Mouse (Mus musculus): ENCODE measurements around the gene Olfr453. TPM values are rescaled to one million over a fixed set of nuclear protein-coding genes. Genes with fewer than 3 reads are reported as not detected.

Gene Olfr453
- polyA plus RNA-seq, 1 experiment from 2014 or later = not detected

DNA sequence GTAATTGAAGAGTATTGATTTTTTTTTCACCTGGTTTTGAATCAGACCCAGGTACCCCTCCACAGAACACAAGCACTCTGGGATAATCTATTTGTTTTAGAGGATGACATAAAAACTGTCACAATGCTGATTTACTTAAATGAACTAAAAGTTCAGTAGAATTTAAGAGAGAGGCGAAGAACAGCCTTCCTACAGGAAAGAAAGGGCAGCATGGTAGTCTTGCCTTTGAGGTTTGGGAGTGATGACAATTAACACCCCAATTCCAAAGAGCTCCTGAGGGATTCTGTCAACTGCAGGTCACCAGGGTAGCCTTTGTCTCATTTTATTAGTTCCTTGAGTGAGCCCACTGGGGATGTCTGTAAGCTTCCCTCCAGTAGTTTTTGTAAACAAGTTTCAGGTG, 16.9 kb downstream of the Olfr453 start, which contains the start of gene Olfr38:
Olfr38 (plus strand) TSS at position 301 of the 400 bp plus-strand sequence.
- Histone ChIP-seq H3K27ac (ENCODE audit: low read length) (no peak within 1 kb of the TSS), H3K36me3 (ENCODE audit: control insufficient read depth, insufficient read depth, low read length) (no peaks in the 10 kb centered on the region), H3K9ac (ENCODE audit: low read length) (no peak within 1 kb of the TSS), H3K9me3 (replicated peaks; ENCODE audit: control insufficient read depth, low read length) (no peaks in the 10 kb centered on the region), H3K4me3 (replicated peaks; ENCODE audit: low read length) (no peak within 1 kb of the TSS), H3K4me2 (ENCODE audit: low read depth, low read length) (no peak within 1 kb of the TSS), H3K27me3 (ENCODE audit: control insufficient read depth, insufficient read depth, low read length) (no peaks in the 10 kb centered on the region), H3K4me1 (ENCODE audit: control insufficient read depth, insufficient read depth, low read length) (no peaks in the 10 kb centered on the region)
- no peak for ATAC-seq (ENCODE audit: insufficient read depth, low FRiP score)
- 70% methylated on average over 1 of the region's 1 CpGs for WGBS

DNA sequence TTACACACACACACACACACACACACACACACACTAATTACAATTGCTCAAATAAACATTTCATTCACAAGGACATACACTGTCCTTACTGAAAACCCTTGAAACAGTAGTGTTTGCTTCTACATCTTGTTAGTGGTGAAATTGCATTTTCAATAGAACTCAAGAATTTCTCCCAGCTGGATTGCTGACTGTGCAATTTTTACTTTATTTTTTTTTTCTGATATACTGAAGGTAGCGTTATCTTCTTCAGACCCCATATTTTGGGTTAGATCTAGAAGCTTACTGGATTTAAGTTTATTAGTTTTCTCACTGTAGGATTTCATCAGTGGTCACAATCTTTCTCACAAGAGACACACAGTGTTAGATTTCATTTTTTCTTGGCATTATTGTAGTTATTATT, 37.9 kb downstream of the Olfr453 start:
- Histone ChIP-seq H3K27ac (ENCODE audit: low read length) (no peak overlapping the region), H3K36me3 (ENCODE audit: control insufficient read depth, insufficient read depth, low read length) (no peaks in the 10 kb centered on the region), H3K9me3 (replicated peaks; ENCODE audit: control insufficient read depth, low read length) (no peaks in the 10 kb centered on the region), H3K4me2 (ENCODE audit: low read depth, low read length) (no peak overlapping the region), H3K27me3 (ENCODE audit: control insufficient read depth, insufficient read depth, low read length) (no peaks in the 10 kb centered on the region), H3K9ac (ENCODE audit: low read length) (no peak overlapping the region), H3K4me1 (ENCODE audit: control insufficient read depth, insufficient read depth, low read length) (no peaks in the 10 kb centered on the region), H3K4me3 (replicated peaks; ENCODE audit: low read length) (no peak overlapping the region)
- no peak for ATAC-seq (ENCODE audit: insufficient read depth, low FRiP score)
- 87% methylated on average over 1 of the region's 1 CpGs for WGBS

DNA sequence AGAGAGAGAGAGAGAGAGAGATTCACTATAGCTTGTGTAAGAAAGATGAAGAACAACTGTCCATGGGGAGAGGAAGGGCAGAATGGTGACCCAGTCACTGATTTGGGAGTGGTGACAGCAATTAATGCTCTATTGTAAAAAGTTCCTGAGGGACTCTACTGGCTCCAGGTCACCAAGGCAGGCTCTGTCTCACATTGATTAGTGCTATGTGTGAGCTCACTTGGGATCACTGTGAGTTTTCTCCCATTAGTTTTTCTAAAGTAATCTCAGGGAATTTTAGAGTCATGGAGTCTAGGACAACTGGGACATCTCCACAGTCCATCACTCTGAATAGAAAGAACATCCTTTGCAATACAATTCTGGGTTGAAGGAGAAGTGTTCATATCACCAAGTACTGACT, 45.6 kb downstream of the Olfr453 start, which contains the start of gene Olfr452:
Olfr452 (plus strand) TSS at position 301 of the 400 bp plus-strand sequence.
- Histone ChIP-seq H3K9me3 (replicated peaks; ENCODE audit: control insufficient read depth, low read length) (no peaks in the 10 kb centered on the region), H3K4me2 (ENCODE audit: low read depth, low read length) (no peak within 1 kb of the TSS), H3K27ac (ENCODE audit: low read length) (no peak within 1 kb of the TSS), H3K36me3 (ENCODE audit: control insufficient read depth, insufficient read depth, low read length) (no peaks in the 10 kb centered on the region), H3K27me3 (ENCODE audit: control insufficient read depth, insufficient read depth, low read length) (no peaks in the 10 kb centered on the region), H3K4me3 (replicated peaks; ENCODE audit: low read length) (no peak within 1 kb of the TSS), H3K9ac (ENCODE audit: low read length) (no peak within 1 kb of the TSS), H3K4me1 (ENCODE audit: control insufficient read depth, insufficient read depth, low read length) (no peaks in the 10 kb centered on the region)
- no peak for ATAC-seq (ENCODE audit: insufficient read depth, low FRiP score)

DNA sequence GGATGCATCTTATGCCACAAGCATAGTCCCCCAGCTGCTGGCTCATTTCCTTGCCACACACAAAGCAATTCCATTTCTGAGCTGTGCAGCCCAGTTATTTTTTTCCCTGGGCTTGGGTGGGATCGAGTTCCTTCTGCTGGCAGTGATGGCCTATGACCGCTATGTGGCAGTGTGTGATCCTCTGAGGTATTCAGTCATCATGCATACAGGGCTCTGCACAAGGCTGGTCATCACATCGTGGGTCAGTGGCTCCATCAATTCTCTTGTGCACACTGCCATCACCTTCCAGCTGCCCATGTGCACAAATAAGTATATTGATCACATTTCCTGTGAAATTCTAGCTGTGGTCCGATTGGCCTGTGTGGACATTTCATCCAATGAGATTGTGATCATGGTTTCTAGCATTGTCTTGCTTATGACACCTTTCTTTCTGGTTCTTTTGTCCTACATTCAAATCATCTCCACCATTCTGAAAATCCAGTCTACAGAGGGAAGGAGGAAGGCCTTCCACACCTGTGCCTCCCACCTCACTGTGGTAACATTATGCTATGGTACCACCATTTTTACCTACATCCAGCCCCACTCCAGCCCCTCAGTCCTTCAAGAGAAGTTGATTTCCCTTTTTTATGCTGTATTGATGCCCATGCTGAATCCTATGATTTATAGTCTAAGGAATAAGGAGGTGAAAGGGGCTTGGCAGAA, 51.2 kb downstream of the Olfr453 start:
- Histone ChIP-seq H3K36me3 (ENCODE audit: control insufficient read depth, insufficient read depth, low read length) (no peaks in the 10 kb centered on the region), H3K4me2 (ENCODE audit: low read depth, low read length) (no peak overlapping the region), H3K4me1 (ENCODE audit: control insufficient read depth, insufficient read depth, low read length) (no peaks in the 10 kb centered on the region), H3K4me3 (replicated peaks; ENCODE audit: low read length) (no peak overlapping the region), H3K9ac (ENCODE audit: low read length) (no peak overlapping the region), H3K27me3 (ENCODE audit: control insufficient read depth, insufficient read depth, low read length) (no peaks in the 10 kb centered on the region), H3K27ac (ENCODE audit: low read length) (no peak overlapping the region), H3K9me3 (replicated peaks; ENCODE audit: control insufficient read depth, low read length) (no peaks in the 10 kb centered on the region)
- no peak for ATAC-seq (ENCODE audit: insufficient read depth, low FRiP score)
- 41% methylated on average over 4 of the region's 4 CpGs for WGBS

DNA sequence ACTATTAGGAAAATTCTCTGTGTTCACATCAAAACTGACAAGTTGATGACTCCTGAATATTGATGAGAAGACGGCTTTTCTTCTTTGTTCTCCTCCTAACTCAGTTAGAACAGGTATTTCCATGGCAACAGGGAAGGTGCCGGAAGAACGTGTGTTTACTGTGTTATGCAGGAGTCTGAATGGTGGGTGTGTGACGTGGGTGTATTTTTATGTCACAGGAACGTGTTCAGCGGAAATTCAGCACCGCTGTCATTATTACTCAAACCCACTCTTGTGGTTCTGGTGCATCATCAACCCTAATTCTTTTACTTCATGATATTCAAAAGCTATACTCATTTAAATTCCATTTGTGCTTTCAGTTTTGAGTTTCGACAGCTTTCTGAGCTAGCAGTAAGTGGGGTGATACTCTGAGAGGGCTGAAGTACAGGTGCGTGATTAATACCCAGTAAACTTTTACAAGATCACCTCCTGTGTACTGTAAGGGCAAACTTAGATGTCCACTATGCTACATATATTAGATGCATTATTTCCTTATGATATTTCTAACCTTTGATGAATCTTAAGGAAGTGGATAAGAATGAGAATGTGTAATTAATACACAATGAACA, 51.9 kb downstream of the Olfr453 start:
- whole genome bisulfite sequencing = 72% methylated on average over 9 of the region's 9 CpGs

DNA sequence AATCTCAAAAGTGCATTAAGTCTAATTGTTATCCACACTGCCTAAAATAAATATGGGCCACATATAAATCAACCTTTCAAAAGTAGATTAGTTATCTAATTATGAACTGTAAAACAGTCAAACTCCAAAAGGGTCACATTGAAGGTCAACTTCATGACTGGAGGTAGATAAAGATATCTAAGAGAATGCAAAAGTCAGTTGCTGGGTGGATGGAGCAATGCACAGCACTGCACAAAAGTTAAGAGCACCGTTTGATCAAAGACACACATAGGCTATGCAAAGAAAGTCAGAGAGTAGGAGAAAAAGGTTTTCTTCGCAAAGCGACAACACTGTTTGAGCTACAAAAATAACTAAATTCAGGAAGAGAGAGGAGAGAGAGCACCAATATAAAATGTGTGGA, 55.8 kb downstream of the Olfr453 start:
- ATAC-seq (ENCODE audit: insufficient read depth, low FRiP score) = no peak
- Histone ChIP-seq H3K27ac (ENCODE audit: low read length) (no peak overlapping the region), H3K27me3 (ENCODE audit: control insufficient read depth, insufficient read depth, low read length) (no peaks in the 10 kb centered on the region), H3K9ac (ENCODE audit: low read length) (no peak overlapping the region), H3K9me3 (replicated peaks; ENCODE audit: control insufficient read depth, low read length) (no peaks in the 10 kb centered on the region), H3K4me3 (replicated peaks; ENCODE audit: low read length) (no peak overlapping the region), H3K4me2 (ENCODE audit: low read depth, low read length) (no peak overlapping the region), H3K4me1 (ENCODE audit: control insufficient read depth, insufficient read depth, low read length) (no peaks in the 10 kb centered on the region), H3K36me3 (ENCODE audit: control insufficient read depth, insufficient read depth, low read length) (no peaks in the 10 kb centered on the region)
- 70% methylated on average over 3 of the region's 3 CpGs for WGBS

More for the DNA sequence above, 51.9 kb downstream of the Olfr453 start:
- H3K4me3 ChIP-seq (replicated peaks; ENCODE audit: low read length) = no peak overlapping the region
- no peaks in the 10 kb centered on the region for H3K36me3 ChIP-seq (ENCODE audit: control insufficient read depth, insufficient read depth, low read length)
- H3K27me3 ChIP-seq (ENCODE audit: control insufficient read depth, insufficient read depth, low read length) = no peaks in the 10 kb centered on the region
- no peaks in the 10 kb centered on the region for H3K4me1 ChIP-seq (ENCODE audit: control insufficient read depth, insufficient read depth, low read length)
- no peak for ATAC-seq (ENCODE audit: insufficient read depth, low FRiP score)
- H3K9ac ChIP-seq (ENCODE audit: low read length) = no peak overlapping the region
- no peak overlapping the region for H3K4me2 ChIP-seq (ENCODE audit: low read depth, low read length)
- H3K27ac ChIP-seq (ENCODE audit: low read length) = no peak overlapping the region
- H3K9me3 ChIP-seq (replicated peaks; ENCODE audit: control insufficient read depth, low read length) = no peaks in the 10 kb centered on the region

Other genes with a start within 250 kb of the Olfr453 start
- 0.04 and 0.07 TPM in 2 replicates for gene Olfr455, start 191.8 kb upstream of the Olfr453 start, polyA plus RNA-seq (2015; fragmentation: Nextera tagmentation; extraction: Ambion mirVana)
- not detected in 2 replicates for gene Tcaf3, start 141.7 kb upstream of the Olfr453 start, polyA plus RNA-seq (2015; fragmentation: Nextera tagmentation; extraction: Ambion mirVana)
- gene Tcaf2, start 94.1 kb upstream of the Olfr453 start, polyA plus RNA-seq (2015; fragmentation: Nextera tagmentation; extraction: Ambion mirVana) = 14.8 and 17.2 TPM in 2 replicates
- 70.1 and 71.8 TPM in 2 replicates for gene Tcaf1, start 29.3 kb upstream of the Olfr453 start, polyA plus RNA-seq (2015; fragmentation: Nextera tagmentation; extraction: Ambion mirVana)
- not detected in 2 replicates for gene Olfr38, start 17.0 kb downstream of the Olfr453 start, polyA plus RNA-seq (2015; fragmentation: Nextera tagmentation; extraction: Ambion mirVana)
- gene Olfr452, start 45.7 kb downstream of the Olfr453 start, polyA plus RNA-seq (2015; fragmentation: Nextera tagmentation; extraction: Ambion mirVana) = not detected in 2 replicates
- not detected in 2 replicates for gene Olfr450, start 72.6 kb downstream of the Olfr453 start, polyA plus RNA-seq (2015; fragmentation: Nextera tagmentation; extraction: Ambion mirVana)
- gene Olfr449, start 95.0 kb downstream of the Olfr453 start, polyA plus RNA-seq (2015; fragmentation: Nextera tagmentation; extraction: Ambion mirVana) = not detected in 2 replicates
- gene Olfr448, start 151.1 kb downstream of the Olfr453 start, polyA plus RNA-seq (2015; fragmentation: Nextera tagmentation; extraction: Ambion mirVana) = not detected in 2 replicates
- not detected in 2 replicates for gene Olfr447, start 169.5 kb downstream of the Olfr453 start, polyA plus RNA-seq (2015; fragmentation: Nextera tagmentation; extraction: Ambion mirVana)
- not detected in 2 replicates for gene Olfr446, start 182.0 kb downstream of the Olfr453 start, polyA plus RNA-seq (2015; fragmentation: Nextera tagmentation; extraction: Ambion mirVana)
- gene Olfr444, start 209.7 kb downstream of the Olfr453 start, polyA plus RNA-seq (2015; fragmentation: Nextera tagmentation; extraction: Ambion mirVana) = not detected in 2 replicates